Mouse (Mus musculus) limb, embryonic 15.5 days (tissue): ENCODE data around the gene Hs3st5. TPM values are rescaled to one million over a fixed set of nuclear protein-coding genes. Genes with fewer than 3 reads are reported as not detected.

Experiments used
- ATAC-seq: fragments of 200-750 bp; cut with Nextera tagmentation; 2 replicates; pipeline ENCODE4 v1.8.0; 2017; ENCODE audit warnings: low read depth, moderate TSS enrichment; ENCODE audit not compliant: insufficient number of reproducible peaks, low FRiP score, low TSS enrichment
- H3K27ac ChIP-seq: fragments of 300-500 bp; sonication (generic); 2 replicates; pipeline ENCODE4 v1.5.1; 2015; ENCODE audit warnings: moderate library complexity, mild to moderate bottlenecking, inconsistent platforms
- H3K27me3 ChIP-seq: fragments of 300-500 bp; sonication (generic); 2 replicates; pipeline ENCODE4 v1.6.1; 2015; ENCODE audit warnings: inconsistent platforms
- H3K36me3 ChIP-seq: fragments of 300-500 bp; sonication (generic); 2 replicates; pipeline ENCODE4 v1.6.1; 2015; ENCODE audit warnings: inconsistent platforms
- H3K4me1 ChIP-seq: fragments of 300-500 bp; sonication (generic); 2 replicates; pipeline ENCODE4 v1.6.1; 2015; ENCODE audit warnings: inconsistent platforms
- H3K4me2 ChIP-seq: fragments of 300-500 bp; sonication (generic); 2 replicates; pipeline ENCODE4 v1.6.1; 2015; ENCODE audit warnings: mild to moderate bottlenecking, inconsistent platforms
- H3K4me3 ChIP-seq: fragments of 300-500 bp; sonication (generic); 2 replicates; pipeline ENCODE4 v1.5.1; 2015; ENCODE audit warnings: mild to moderate bottlenecking, inconsistent platforms
- H3K9ac ChIP-seq: fragments of 300-500 bp; sonication (generic); 2 replicates; pipeline ENCODE4 v1.6.1; 2015; ENCODE audit warnings: inconsistent platforms
- H3K9me3 ChIP-seq: fragments of 300-500 bp; sonication (generic); 2 replicates; pipeline ENCODE4 v1.6.1; 2016; ENCODE audit warnings: inconsistent platforms
- WGBS: fragments of 180-500 bp; shearing (Covaris S2); methylation state at CpG from one replicate; pipeline ENCODE4 v1.1.7; 2015; 5-methylcytosine and 5-hydroxymethylcytosine counted together
- polyA plus RNA-seq: library from polyadenylated mRNA; unstranded; fragments of >200 nt; fragmentation: Nextera tagmentation; extraction: Ambion mirVana; gene quantifications from 2 replicates; pipeline ENCODE4 v1.2.1, GENCODE M21; 2015

Gene Hs3st5
- polyA plus RNA-seq, 1 experiment from 2014 or later, result 2.6 TPM

DNA sequence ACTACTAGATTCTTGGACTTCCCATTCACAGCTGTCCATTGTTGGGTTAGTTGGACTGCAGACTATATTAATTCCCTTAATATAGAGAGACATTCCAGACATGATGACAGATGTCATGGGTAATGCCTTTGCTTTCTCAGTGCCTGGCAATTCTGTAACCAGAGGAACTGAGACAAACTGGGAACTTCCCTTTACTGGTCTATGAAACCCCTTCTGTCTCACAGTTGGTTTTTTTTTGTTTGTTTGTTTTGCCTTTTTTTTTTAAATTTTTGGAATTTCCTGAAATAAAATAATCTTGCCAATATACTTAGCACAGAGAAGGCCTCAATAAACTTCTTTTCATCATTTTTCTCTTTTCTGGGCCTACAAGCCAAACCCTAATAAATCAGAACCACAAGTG lies 312.3 kb downstream of the Hs3st5 start:
- H3K27me3 ChIP-seq, result no peaks in the 10 kb centered on the region
- no peaks in the 10 kb centered on the region for H3K9me3 ChIP-seq
- no peaks in the 10 kb centered on the region for H3K36me3 ChIP-seq
- no peak overlapping the region for H3K27ac ChIP-seq
- H3K4me3 ChIP-seq, result no peak overlapping the region
- no peak for ATAC-seq
- no peak overlapping the region for H3K4me2 ChIP-seq
- H3K4me1 ChIP-seq, result no peaks in the 10 kb centered on the region
- H3K9ac ChIP-seq, result no peak overlapping the region

GRCm38 (mm10) chr10:36829079-36829478 lies 322.5 kb downstream of the Hs3st5 start:
- Histone ChIP-seq H3K9me3 (no peaks in the 10 kb centered on the region), H3K4me2 (no peak overlapping the region), H3K9ac (no peak overlapping the region), H3K4me1 (no peaks in the 10 kb centered on the region), H3K27me3 (no peaks in the 10 kb centered on the region), H3K36me3 (no peaks in the 10 kb centered on the region), H3K27ac (no peak overlapping the region), H3K4me3 (no peak overlapping the region)
- no peak for ATAC-seq
- 50% methylated on average over 3 of the region's 3 CpGs for WGBS

- no peak overlapping the region for H3K27ac ChIP-seq
- H3K9me3 ChIP-seq, result no peaks in the 10 kb centered on the region
- no peaks in the 10 kb centered on the region for H3K4me1 ChIP-seq
- H3K4me2 ChIP-seq, result no peak overlapping the region
- no peak for ATAC-seq
- H3K36me3 ChIP-seq, result no peaks in the 10 kb centered on the region
- no peaks in the 10 kb centered on the region for H3K27me3 ChIP-seq
- H3K4me3 ChIP-seq, result no peak overlapping the region
- no peak overlapping the region for H3K9ac ChIP-seq
- WGBS, result 68% methylated on average over 3 of the region's 3 CpGs
Measured at GRCm38 (mm10) chr10:36832204-36832603, 325.6 kb downstream of the Hs3st5 start.

DNA sequence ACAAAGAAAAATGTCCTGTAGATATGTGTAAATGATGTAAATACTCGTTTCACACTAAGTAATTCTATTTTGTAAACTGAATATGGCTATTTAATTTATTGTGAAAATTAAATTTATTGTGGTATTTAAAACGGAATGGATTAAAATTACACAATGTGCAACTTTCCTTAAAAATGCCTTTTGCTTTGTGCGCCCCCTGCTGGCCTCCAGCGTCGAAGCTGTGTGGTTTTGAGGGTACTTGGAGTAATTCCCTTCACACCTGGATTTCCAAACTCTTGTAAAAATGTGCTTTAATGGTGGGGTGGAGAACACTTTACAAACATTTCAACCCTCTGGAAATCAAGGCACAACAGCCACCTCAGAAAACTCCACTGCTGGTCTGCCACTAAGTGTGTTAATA lies 327.6 kb downstream of the Hs3st5 start:
- Histone ChIP-seq H3K27ac (no peak overlapping the region), H3K4me3 (no peak overlapping the region), H3K4me1 (no peaks in the 10 kb centered on the region), H3K9me3 (no peaks in the 10 kb centered on the region), H3K4me2 (no peak overlapping the region), H3K36me3 (no peaks in the 10 kb centered on the region), H3K27me3 (no peaks in the 10 kb centered on the region), H3K9ac (no peak overlapping the region)
- 19% methylated on average over 5 of the region's 5 CpGs for WGBS
- no peak for ATAC-seq

DNA sequence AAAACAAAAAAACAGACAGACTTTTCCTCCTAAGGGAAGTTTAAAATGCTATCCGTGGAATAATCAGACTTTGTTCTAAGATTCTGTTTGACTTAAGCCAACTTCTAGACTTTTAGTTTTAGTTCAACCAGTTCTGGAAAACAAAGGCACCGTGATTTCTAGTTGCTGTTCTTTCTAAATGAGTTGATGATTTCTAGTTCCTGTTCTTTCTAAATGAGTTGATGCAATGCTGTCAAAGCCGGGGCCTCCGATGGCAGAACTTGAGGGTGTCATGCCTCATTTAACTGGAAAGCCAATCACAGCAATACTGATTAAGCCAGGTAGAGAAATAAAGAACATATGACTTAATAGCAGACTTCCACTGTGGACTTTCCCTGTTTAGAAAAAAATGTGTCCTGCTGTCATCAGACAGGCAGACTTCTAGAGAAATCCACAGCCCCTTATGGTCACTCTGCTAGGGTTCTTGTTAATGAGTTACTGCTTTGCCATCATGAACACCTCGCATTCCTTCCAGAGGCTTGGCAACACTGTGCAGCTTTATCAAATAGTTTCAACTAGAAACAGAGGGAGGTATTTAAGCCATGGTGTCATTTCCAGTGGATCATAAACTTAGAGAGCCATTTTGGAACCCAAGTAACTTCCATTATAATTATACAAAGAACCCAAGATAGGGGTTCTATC lies 329.4 kb downstream of the Hs3st5 start:
- WGBS, result 78% methylated on average over 5 of the region's 5 CpGs
- Histone ChIP-seq H3K9me3 (no peaks in the 10 kb centered on the region), H3K27me3 (no peaks in the 10 kb centered on the region), H3K27ac (no peak overlapping the region), H3K4me3 (no peak overlapping the region), H3K9ac (no peak overlapping the region), H3K4me1 (no peaks in the 10 kb centered on the region), H3K4me2 (no peak overlapping the region), H3K36me3 (no peaks in the 10 kb centered on the region)
- ATAC-seq, result no peak

DNA sequence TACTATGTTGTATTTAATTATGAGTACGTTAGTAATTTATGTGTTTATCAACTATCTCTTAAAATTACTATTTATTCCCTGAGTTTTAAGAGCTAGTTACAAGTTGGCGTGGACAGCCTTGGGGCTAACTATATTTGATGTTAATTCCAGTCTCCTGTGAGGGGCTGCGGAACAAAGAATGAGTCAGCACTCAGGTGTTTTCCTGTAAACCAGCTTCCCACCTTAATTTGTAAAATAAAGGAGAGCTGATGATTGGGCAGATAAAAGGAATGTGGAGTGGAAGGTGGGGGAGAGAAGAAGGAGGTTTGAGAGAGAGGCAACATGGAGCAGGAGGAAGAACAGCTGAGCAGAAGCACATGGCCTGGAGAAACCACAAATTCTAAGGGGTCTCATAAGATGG lies 343.6 kb downstream of the Hs3st5 start:
- no peak overlapping the region for H3K4me2 ChIP-seq
- H3K36me3 ChIP-seq, result no peaks in the 10 kb centered on the region
- no peaks in the 10 kb centered on the region for H3K27me3 ChIP-seq
- no peak for ATAC-seq
- no peaks in the 10 kb centered on the region for H3K9me3 ChIP-seq
- H3K4me1 ChIP-seq, result no peaks in the 10 kb centered on the region
- no peak overlapping the region for H3K9ac ChIP-seq
- H3K4me3 ChIP-seq, result no peak overlapping the region
- H3K27ac ChIP-seq, result no peak overlapping the region
- 81% methylated on average over 3 of the region's 3 CpGs for WGBS

GRCm38 (mm10) chr10:36862127-36862895 lies 355.7 kb downstream of the Hs3st5 start:
- H3K9ac ChIP-seq, result no peak overlapping the region
- no peaks in the 10 kb centered on the region for H3K27me3 ChIP-seq
- no peaks in the 10 kb centered on the region for H3K36me3 ChIP-seq
- no peak overlapping the region for H3K27ac ChIP-seq
- no peaks in the 10 kb centered on the region for H3K4me1 ChIP-seq
- ATAC-seq, result no peak
- no peak overlapping the region for H3K4me2 ChIP-seq
- H3K4me3 ChIP-seq, result no peak overlapping the region
- H3K9me3 ChIP-seq, result no peaks in the 10 kb centered on the region
- WGBS, result 89% methylated on average over 2 of the region's 2 CpGs
